Mouse (Mus musculus) CH12.LX (cell line): ENCODE data around the gene Cipc.

ENCODE experiments used
- CTCF ChIP-seq, 2 experiments: IDR thresholded peaks in 1 of 2; conservative IDR thresholded peaks in 1 of 2; 2 replicates each; pipeline ENCODE4 v1.5.1; 2011 to 2012; ENCODE audit warnings: low read depth in 2 of 2, low read length in 2 of 2, improper control_type of control experiment in 1 of 2, inconsistent platforms in 1 of 2, mild to moderate bottlenecking in 1 of 2, moderate library complexity in 1 of 2
- IRF4 ChIP-seq: IDR thresholded peaks from 2 replicates; pipeline ENCODE4 v1.6.1; 2014; ENCODE audit warnings: low read depth, mild to moderate bottlenecking, inconsistent platforms, low read length, improper control_type of control experiment
- JUND ChIP-seq: conservative IDR thresholded peaks from 2 replicates; pipeline ENCODE4 v1.6.1; 2011; ENCODE audit warnings: low read depth, low read length, improper control_type of control experiment
- POLR2A ChIP-seq: IDR thresholded peaks from 2 replicates; pipeline ENCODE4 v1.6.1; 2011; ENCODE audit warnings: low read depth, mild to moderate bottlenecking, improper control_type of control experiment, low read length
- RAD21 ChIP-seq: IDR thresholded peaks from 2 replicates; pipeline ENCODE4 v1.6.1; 2011; ENCODE audit warnings: low read depth, mild to moderate bottlenecking, low read length, improper control_type of control experiment, moderate library complexity
- ZNF384 ChIP-seq: IDR thresholded peaks from 2 replicates; pipeline ENCODE4 v1.6.1; 2012; ENCODE audit warnings: low read depth, low read length, improper control_type of control experiment, inconsistent platforms

GRCm38 (mm10) chr12:86935692-86936282 is 11.1 kb upstream of the Cipc start:
- TF ChIP-seq POLR2A (no peak), IRF4 (no peak), CTCF (conservative IDR thresholded peaks at IDR 0.05 in 1 of 2, IDR thresholded peaks at IDR 0.05 in 1 of 2; ENCODE audit: low read depth in 2 of 2, low read length in 2 of 2) (no peak), ZNF384 (no peak), JUND (no peak), RAD21 (no peak)
